Mouse (Mus musculus): Measurements from ENCODE around the gene Maats1.

Maats1 gene

GRCm38 (mm10) chr16:38287762-38288161, 54.2 kb downstream of the Maats1 start:
- DNase-seq, result no peak

DNA sequence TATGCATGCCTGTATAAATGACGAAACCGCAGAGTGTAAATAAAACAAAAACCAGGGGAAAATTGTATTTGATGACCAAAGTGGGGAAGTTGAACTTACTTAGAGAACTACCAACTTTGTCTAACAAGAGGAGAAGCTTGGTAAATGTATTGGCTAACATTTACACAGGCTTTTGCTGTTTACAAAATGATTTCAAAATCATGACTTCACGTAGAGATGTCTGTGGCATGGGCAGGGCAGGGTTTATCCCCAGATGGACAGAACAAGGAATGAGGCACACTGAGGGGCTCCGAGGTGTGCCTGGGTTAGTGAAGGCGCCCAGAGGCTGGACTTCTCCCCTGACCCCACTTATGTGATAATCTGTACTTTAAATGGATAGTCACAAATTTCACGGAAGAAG, 54.6 kb downstream of the Maats1 start:
- no peak for DNase-seq

DNA sequence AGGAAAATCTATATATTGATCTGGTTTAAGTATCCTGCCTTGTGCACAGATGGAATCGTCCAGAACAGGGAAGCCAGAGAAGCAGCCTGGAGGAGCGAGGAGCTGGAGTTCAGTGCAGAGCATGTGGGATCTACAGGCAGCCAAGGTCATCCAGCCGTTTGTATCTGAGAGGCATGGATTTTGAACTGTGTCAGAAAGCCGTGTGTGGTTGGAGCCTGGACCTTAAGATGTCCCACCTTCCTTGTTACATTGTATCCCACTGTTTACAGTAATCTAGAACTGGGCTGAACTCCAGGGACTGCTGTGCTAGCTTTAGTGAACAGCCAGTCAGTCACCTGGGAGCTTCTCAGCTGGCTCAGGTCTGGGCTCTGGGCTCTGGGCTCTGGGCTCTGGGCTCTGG, 55.4 kb downstream of the Maats1 start:
- peak; percentile 34 for DNase-seq

- no peak for DNase-seq
Measured at GRCm38 (mm10) chr16:38285801-38286200, 56.1 kb downstream of the Maats1 start.

- no peak for DNase-seq
Measured at GRCm38 (mm10) chr16:38283300-38283699, 58.6 kb downstream of the Maats1 start.

- no peak for DNase-seq
Measured at GRCm38 (mm10) chr16:38282559-38283160, 59.3 kb downstream of the Maats1 start.

DNA sequence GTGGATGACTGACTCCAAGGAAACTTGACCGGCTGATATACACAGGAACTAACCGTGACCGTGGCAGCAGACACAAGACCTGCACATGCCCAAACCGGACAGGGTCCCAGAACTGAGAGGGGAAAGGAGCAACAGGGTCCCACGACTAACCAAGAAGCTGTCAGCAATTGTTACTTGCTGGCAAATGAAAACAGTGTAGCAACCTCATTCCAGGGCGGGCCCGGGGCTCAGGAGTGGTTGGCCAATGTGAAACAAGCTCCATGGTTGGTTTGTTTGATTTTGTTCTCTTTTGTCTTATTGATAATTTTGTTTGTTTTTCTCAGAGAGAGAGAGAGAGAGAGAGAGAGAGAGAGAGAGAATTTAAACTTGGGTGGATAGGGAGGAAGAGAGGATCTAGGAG, 61.0 kb downstream of the Maats1 start:
- no peak for DNase-seq

GRCm38 (mm10) chr16:38279794-38280193, 62.1 kb downstream of the Maats1 start:
- DNase-seq, result no peak

- DNase-seq, result no peak
Measured at GRCm38 (mm10) chr16:38274737-38275136, 67.2 kb downstream of the Maats1 start.

DNA sequence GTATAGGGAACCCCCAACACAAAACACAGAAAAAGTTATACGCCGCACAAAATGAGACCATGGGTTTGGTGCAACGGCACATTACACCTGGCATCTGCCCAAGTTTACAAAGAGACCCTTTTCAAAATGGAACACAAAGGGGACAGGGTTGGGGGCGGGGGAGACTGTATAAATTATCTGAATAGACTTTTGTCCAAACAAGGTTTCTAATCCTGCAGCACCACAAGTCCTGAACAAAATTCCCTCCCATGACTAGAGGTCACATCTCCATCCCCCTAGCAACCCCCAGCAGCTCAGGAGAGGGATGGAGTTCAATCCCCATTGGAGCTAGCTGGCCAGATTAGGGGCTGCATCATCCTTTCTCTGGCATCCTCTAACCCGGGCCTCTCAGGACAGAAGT, 69.5 kb downstream of the Maats1 start:
- DNase-seq, result no peak

GRCm38 (mm10) chr16:38271601-38272000, 70.3 kb downstream of the Maats1 start:
- no peak for DNase-seq

GRCm38 (mm10) chr16:38255927-38256326, 86.0 kb downstream of the Maats1 start:
- peak; percentile 70 for DNase-seq

DNA sequence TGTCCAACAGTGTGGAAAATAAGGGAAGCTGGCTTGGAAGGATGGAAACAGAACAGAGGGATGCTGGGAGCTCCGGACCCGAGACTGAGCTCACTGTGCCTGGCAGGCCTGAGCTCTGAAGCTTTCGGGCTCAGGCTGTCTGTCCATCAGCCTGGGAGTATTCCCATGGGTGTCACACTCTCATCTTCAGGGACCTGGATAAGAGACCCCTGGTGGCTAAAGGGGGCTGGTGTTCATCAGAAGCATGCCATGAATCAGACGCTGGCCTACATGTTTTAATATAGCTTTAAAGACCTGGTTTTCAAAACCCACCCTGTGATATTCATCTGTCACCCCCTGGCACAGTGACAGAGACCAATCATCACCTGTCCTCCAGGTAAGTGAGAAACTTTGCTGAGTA, 86.8 kb downstream of the Maats1 start:
- DNase-seq, result no peak

DNA sequence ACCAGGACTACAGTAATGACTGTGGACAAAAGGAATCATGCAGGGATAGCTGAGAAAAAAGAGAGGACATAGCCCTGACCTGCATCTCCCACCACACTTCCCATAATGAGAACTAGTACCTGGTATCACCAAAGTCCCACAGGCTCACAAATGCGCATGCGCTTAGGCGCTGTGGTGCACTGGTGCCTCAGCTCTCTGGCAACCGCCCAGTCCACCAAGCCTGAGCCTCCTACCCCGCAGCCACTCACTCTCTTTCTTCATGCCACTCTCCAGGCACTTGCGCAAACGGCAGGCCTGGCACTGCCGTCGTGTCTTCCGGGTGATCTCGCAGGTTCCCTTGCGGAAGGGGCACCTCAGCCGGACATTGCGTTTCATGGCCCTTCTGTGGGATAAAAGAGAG, 87.9 kb downstream of the Maats1 start:
- no peak for DNase-seq

DNA sequence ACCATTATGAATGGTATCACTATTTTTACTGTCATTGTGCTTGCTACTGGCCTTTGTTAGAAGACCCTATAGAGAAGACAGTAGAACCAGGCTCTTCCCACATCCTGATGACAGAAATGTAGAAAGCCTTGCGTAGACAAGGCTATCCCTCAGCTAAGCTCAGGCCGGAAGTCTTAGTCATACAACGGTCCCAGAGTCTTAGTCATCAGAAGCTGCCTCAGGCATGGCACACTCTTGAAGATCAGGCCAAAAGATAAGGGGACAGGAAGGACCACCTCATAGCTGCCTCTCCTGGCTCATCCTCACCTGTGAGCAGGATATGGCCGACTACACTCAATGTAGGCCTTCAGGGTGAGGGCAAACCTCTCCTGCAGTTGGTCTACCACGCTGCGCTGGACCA, 91.5 kb downstream of the Maats1 start:
- no peak for DNase-seq

GRCm38 (mm10) chr16:38248331-38248961, 93.5 kb downstream of the Maats1 start:
- DNase-seq, result no peak
